Mouse (Mus musculus): ENCODE results near the gene Lep. TPM values are rescaled to one million over a fixed set of nuclear protein-coding genes. Genes with fewer than 3 reads are reported as not detected.

The Lep gene
- total and polyA plus RNA-seq, 3 experiments = 0.11 TPM; not detected in 2

GRCm38 (mm10) chr6:29117417-29118104 lies 57.5 kb downstream of the Lep start:
- TF ChIP-seq POLR2AphosphoS5 (IDR thresholded peaks at IDR 0.05; ENCODE audit: insufficient replicate concordance, low read depth, low read length) = no peak
- TF ChIP-seq TAL1 (conservative IDR thresholded peaks at IDR 0.05; ENCODE audit: low read depth, low read length) = no peak
- no peak for TF ChIP-seq GATA2 (IDR thresholded peaks at IDR 0.05; ENCODE audit: borderline replicate concordance, low read depth, low read length)
- no peak for TF ChIP-seq GATA1 (IDR thresholded peaks at IDR 0.05; ENCODE audit: borderline replicate concordance, low read length)
- TF ChIP-seq CTCF (IDR thresholded peaks at IDR 0.05; ENCODE audit: low read depth, low read length) = no peak
- Histone ChIP-seq H3K36me3 (replicated peaks) (no peaks in the 10 kb centered on the region), H3K27me3 (ENCODE audit: insufficient read depth, low read length) (peaks cover 7% of the 10 kb centered on the region), H3K9me3 (replicated peaks) (no peaks in the 10 kb centered on the region), H3K4me1 (ENCODE audit: insufficient read depth, low read depth, low read length) (0 out of 2 replicates have a peak, but pooled peaks cover 2% of the 10 kb centered on the region), H3K4me3 (ENCODE audit: low read depth, low read length) (no peak overlapping the region)
- ATAC-seq (ENCODE audit: extremely low read depth, insufficient number of reproducible peaks, low FRiP score, poor library complexity, severe bottlenecking) (no peak), DNase-seq (ENCODE audit: low spot score) (no peak)

- H3K4me1 ChIP-seq (ENCODE audit: insufficient read depth, low read depth, low read length) = 0 out of 2 replicates have a peak, but pooled peaks cover 2% of the 10 kb centered on the region
- TF ChIP-seq POLR2AphosphoS5 (IDR thresholded peaks at IDR 0.05; ENCODE audit: insufficient replicate concordance, low read depth, low read length) (no peak), GATA2 (IDR thresholded peaks at IDR 0.05; ENCODE audit: borderline replicate concordance, low read depth, low read length) (no peak), GATA1 (IDR thresholded peaks at IDR 0.05; ENCODE audit: borderline replicate concordance, low read length) (no peak), CTCF (IDR thresholded peaks at IDR 0.05; ENCODE audit: low read depth, low read length) (no peak), TAL1 (conservative IDR thresholded peaks at IDR 0.05; ENCODE audit: low read depth, low read length) (no peak)
- DNase-seq (ENCODE audit: low spot score) = no peak
- no peak for ATAC-seq (ENCODE audit: extremely low read depth, insufficient number of reproducible peaks, low FRiP score, poor library complexity, severe bottlenecking)
- H3K36me3 ChIP-seq (replicated peaks) = peaks cover 2% of the 10 kb centered on the region
- H3K4me3 ChIP-seq (ENCODE audit: low read depth, low read length) = no peak overlapping the region
- H3K27me3 ChIP-seq (ENCODE audit: insufficient read depth, low read length) = peaks cover 7% of the 10 kb centered on the region
- H3K9me3 ChIP-seq (replicated peaks) = no peaks in the 10 kb centered on the region
These were observed 58.2 kb downstream of the Lep start for GRCm38 (mm10) chr6:29118231-29118630.

- peaks cover 5% of the 10 kb centered on the region for H3K36me3 ChIP-seq (replicated peaks)
- no peak for TF ChIP-seq TAL1 (conservative IDR thresholded peaks at IDR 0.05; ENCODE audit: low read depth, low read length)
- TF ChIP-seq GATA1 (IDR thresholded peaks at IDR 0.05; ENCODE audit: borderline replicate concordance, low read length) = no peak
- TF ChIP-seq POLR2AphosphoS5 (IDR thresholded peaks at IDR 0.05; ENCODE audit: insufficient replicate concordance, low read depth, low read length) = no peak
- TF ChIP-seq CTCF (IDR thresholded peaks at IDR 0.05; ENCODE audit: low read depth, low read length) = no peak
- no peak for TF ChIP-seq GATA2 (IDR thresholded peaks at IDR 0.05; ENCODE audit: borderline replicate concordance, low read depth, low read length)
- H3K4me1 ChIP-seq (ENCODE audit: insufficient read depth, low read depth, low read length) = 0 out of 2 replicates have a peak, but pooled peaks cover 2% of the 10 kb centered on the region
- DNase-seq (ENCODE audit: low spot score) (no peak), ATAC-seq (ENCODE audit: extremely low read depth, insufficient number of reproducible peaks, low FRiP score, poor library complexity, severe bottlenecking) (no peak)
- H3K9me3 ChIP-seq (replicated peaks) = no peaks in the 10 kb centered on the region
- peaks cover 7% of the 10 kb centered on the region for H3K27me3 ChIP-seq (ENCODE audit: insufficient read depth, low read length)
- H3K4me3 ChIP-seq (ENCODE audit: low read depth, low read length) = no peak overlapping the region
These were observed 58.9 kb downstream of the Lep start for GRCm38 (mm10) chr6:29118963-29119362.

GRCm38 (mm10) chr6:29119990-29120389 lies 60.0 kb downstream of the Lep start:
- no peak overlapping the region for H3K4me3 ChIP-seq (ENCODE audit: low read depth, low read length)
- no peak for TF ChIP-seq GATA1 (IDR thresholded peaks at IDR 0.05; ENCODE audit: borderline replicate concordance, low read length)
- TF ChIP-seq TAL1 (conservative IDR thresholded peaks at IDR 0.05; ENCODE audit: low read depth, low read length) = no peak
- no peak for TF ChIP-seq CTCF (IDR thresholded peaks at IDR 0.05; ENCODE audit: low read depth, low read length)
- TF ChIP-seq POLR2AphosphoS5 (IDR thresholded peaks at IDR 0.05; ENCODE audit: insufficient replicate concordance, low read depth, low read length) = no peak
- no peak for TF ChIP-seq GATA2 (IDR thresholded peaks at IDR 0.05; ENCODE audit: borderline replicate concordance, low read depth, low read length)
- H3K27me3 ChIP-seq (ENCODE audit: insufficient read depth, low read length) = peaks cover 7% of the 10 kb centered on the region
- H3K9me3 ChIP-seq (replicated peaks) = no peaks in the 10 kb centered on the region
- 0 out of 2 replicates have a peak, but pooled peaks cover 2% of the 10 kb centered on the region for H3K4me1 ChIP-seq (ENCODE audit: insufficient read depth, low read depth, low read length)
- ATAC-seq (ENCODE audit: extremely low read depth, insufficient number of reproducible peaks, low FRiP score, poor library complexity, severe bottlenecking) = no peak
- no peak for DNase-seq (ENCODE audit: low spot score)
- H3K36me3 ChIP-seq (replicated peaks) = peaks cover 14% of the 10 kb centered on the region

Other genes starting within 250 kb of the Lep start
- gene Lrrc4, start 228.5 kb upstream of the Lep start, total RNA-seq (2014; fragmentation: Nextera tagmentation) = not detected in 2 replicates
- 0.11 and 0.35 TPM in 2 replicates for gene Lrrc4, start 228.5 kb upstream of the Lep start, total RNA-seq (2017)
- gene Lrrc4, start 228.5 kb upstream of the Lep start, polyA plus RNA-seq (2012) = not detected in 2 replicates
- gene Rbm28, start 104.8 kb downstream of the Lep start, total RNA-seq (2014; fragmentation: Nextera tagmentation) = 55.3 and 61.0 TPM in 2 replicates
- gene Rbm28, start 104.8 kb downstream of the Lep start, total RNA-seq (2017) = 56.3 and 59.1 TPM in 2 replicates
- 19.1 TPM in 2 replicates for gene Rbm28, start 104.8 kb downstream of the Lep start, polyA plus RNA-seq (2012)
- gene Prrt4, start 119.4 kb downstream of the Lep start, total RNA-seq (2014; fragmentation: Nextera tagmentation) = not detected in 2 replicates
- 0.05 and 0.06 TPM in 2 replicates for gene Prrt4, start 119.4 kb downstream of the Lep start, total RNA-seq (2017)
- not detected in 2 replicates for gene Prrt4, start 119.4 kb downstream of the Lep start, polyA plus RNA-seq (2012)
- 2.6 and 2.9 TPM in 2 replicates for gene Impdh1, start 156.1 kb downstream of the Lep start, total RNA-seq (2014; fragmentation: Nextera tagmentation)
- gene Impdh1, start 156.1 kb downstream of the Lep start, total RNA-seq (2017) = 7.2 and 9.2 TPM in 2 replicates
- 40.6 and 55.1 TPM in 2 replicates for gene Impdh1, start 156.1 kb downstream of the Lep start, polyA plus RNA-seq (2012)
- gene Hilpda, start 212.3 kb downstream of the Lep start, total RNA-seq (2014; fragmentation: Nextera tagmentation) = 7.8 and 16.3 TPM in 2 replicates
- 31.1 and 34.4 TPM in 2 replicates for gene Hilpda, start 212.3 kb downstream of the Lep start, total RNA-seq (2017)
- 36.0 and 43.0 TPM in 2 replicates for gene Hilpda, start 212.3 kb downstream of the Lep start, polyA plus RNA-seq (2012)
- 1.7 and 4.4 TPM in 2 replicates for gene Fam71f2, start 219.4 kb downstream of the Lep start, total RNA-seq (2014; fragmentation: Nextera tagmentation)
- 0.33 and 0.70 TPM in 2 replicates for gene Fam71f2, start 219.4 kb downstream of the Lep start, total RNA-seq (2017)
- not detected in 2 replicates for gene Fam71f2, start 219.4 kb downstream of the Lep start, polyA plus RNA-seq (2012)